Mouse (Mus musculus) intestine, postnatal 0 days (tissue): ENCODE results near the gene Mrps35. TPM values are rescaled to one million over a fixed set of nuclear protein-coding genes. Genes with fewer than 3 reads are reported as not detected.

Experiments used
- ATAC-seq: fragments of 200-750 bp; cut with Nextera tagmentation; 2 replicates; pipeline ENCODE4 v1.8.0; 2017; ENCODE audit warnings: mild to moderate bottlenecking, moderate TSS enrichment, moderate library complexity
- H3K27ac ChIP-seq: fragments of 300-500 bp; sonication (generic); 2 replicates; pipeline ENCODE4 v1.5.1; 2014; ENCODE audit warnings: mild to moderate bottlenecking, low read depth, low read length, moderate library complexity
- H3K27me3 ChIP-seq: fragments of 300-500 bp; sonication (generic); replicated peaks from 2 replicates; pipeline ENCODE4 v1.6.1; 2014; ENCODE audit warnings: low read length, mixed read lengths; ENCODE audit not compliant: control insufficient read depth, insufficient read depth
- H3K36me3 ChIP-seq: fragments of 300-500 bp; sonication (generic); 2 replicates; pipeline ENCODE4 v1.6.1; 2014; ENCODE audit warnings: mild to moderate bottlenecking, moderate library complexity; ENCODE audit not compliant: control insufficient read depth, insufficient read depth
- H3K4me1 ChIP-seq: fragments of 300-500 bp; sonication (generic); replicated peaks from 2 replicates; pipeline ENCODE4 v1.6.1; 2014; ENCODE audit warnings: antibody characterized with exemption, low read length, mixed read lengths; ENCODE audit not compliant: control insufficient read depth, insufficient read depth
- H3K4me2 ChIP-seq: fragments of 300-500 bp; sonication (generic); replicated peaks from 2 replicates; pipeline ENCODE4 v1.6.1; 2014; ENCODE audit warnings: low read depth, mild to moderate bottlenecking, moderate library complexity
- H3K4me3 ChIP-seq: fragments of 300-500 bp; sonication (generic); 2 replicates; pipeline ENCODE4 v1.5.1; 2014; ENCODE audit warnings: low read depth, low read length
- H3K9ac ChIP-seq: fragments of 300-500 bp; sonication (generic); 2 replicates; pipeline ENCODE4 v1.6.1; 2014; ENCODE audit warnings: mild to moderate bottlenecking, low read depth, low read length
- H3K9me3 ChIP-seq: fragments of 300-500 bp; sonication (generic); 2 replicates; pipeline ENCODE4 v1.6.1; 2016; ENCODE audit warnings: mixed run types; ENCODE audit not compliant: control insufficient read depth
- CTCF ChIP-seq: sonication (generic); IDR thresholded peaks from 2 replicates; pipeline ENCODE4 v1.5.1; 2016; ENCODE audit warnings: low read depth, mild to moderate bottlenecking, control low read depth, antibody characterized with exemption, moderate library complexity
- WGBS: fragments of 180-500 bp; shearing (Covaris S2); extraction: QIAGEN DNeasy Blood & Tissue Kit; methylation state at CpG from one replicate; pipeline ENCODE4 v1.1.7; 2014; 5-methylcytosine and 5-hydroxymethylcytosine counted together
- polyA plus RNA-seq: library from polyadenylated mRNA; unstranded; fragments of >200 nt; fragmentation: Nextera tagmentation; extraction: Ambion mirVana; gene quantifications from 2 replicates; pipeline ENCODE4 v1.2.1, GENCODE M21; 2015

The Mrps35 gene
- polyA plus RNA-seq, 1 experiment from 2014 or later: 97.3 TPM

- H3K9me3 ChIP-seq: no peaks in the 10 kb centered on the region
- ATAC-seq: no peak
- no peak overlapping the region for H3K4me3 ChIP-seq
- no peaks in the 10 kb centered on the region for H3K27me3 ChIP-seq
- H3K27ac ChIP-seq: no peak overlapping the region
- no peak overlapping the region for H3K4me2 ChIP-seq
- no peaks in the 10 kb centered on the region for H3K4me1 ChIP-seq
- no peak overlapping the region for H3K9ac ChIP-seq
- 84% methylated on average over 3 of the region's 3 CpGs for WGBS
- no peaks in the 10 kb centered on the region for H3K36me3 ChIP-seq
- no peak; the same call in 1 of the 2 replicates for TF ChIP-seq CTCF
Measured at GRCm38 (mm10) chr6:147088517-147088916, 46.0 kb downstream of the Mrps35 start.

- WGBS: 91% methylated on average over 5 of the region's 5 CpGs
- no peak for ATAC-seq
- H3K4me2 ChIP-seq: no peak overlapping the region; the same call in 1 of the 2 replicates
Measured at GRCm38 (mm10) chr6:147090191-147090590, 47.6 kb downstream of the Mrps35 start.

GRCm38 (mm10) chr6:147091136-147092120 is 48.9 kb downstream of the Mrps35 start, which contains the start of gene Klhl42:
Klhl42 (plus strand) TSS chr6:147091379.
- peak within 1 kb of the TSS; percentile 86 for H3K4me3 ChIP-seq
- no peaks in the 10 kb centered on the region for H3K9me3 ChIP-seq
- ATAC-seq: peak; percentile 91
- no peaks in the 10 kb centered on the region for H3K27me3 ChIP-seq
- no peak for TF ChIP-seq CTCF
- under 1% methylated on average over 99 of the region's 99 CpGs for WGBS
- peak within 1 kb of the TSS; percentile 75 for H3K27ac ChIP-seq
- H3K4me1 ChIP-seq: no peaks in the 10 kb centered on the region
- H3K4me2 ChIP-seq: peak within 1 kb of the TSS; percentile 99
- H3K36me3 ChIP-seq: no peaks in the 10 kb centered on the region; the same call in 1 of the 2 replicates
- peak within 1 kb of the TSS; percentile 83 for H3K9ac ChIP-seq

More at GRCm38 (mm10) chr6:147090191-147090590, 47.6 kb downstream of the Mrps35 start:
- no peaks in the 10 kb centered on the region for H3K4me1 ChIP-seq
- H3K9me3 ChIP-seq: no peaks in the 10 kb centered on the region
- H3K9ac ChIP-seq: no peak overlapping the region
- no peak overlapping the region for H3K4me3 ChIP-seq
- no peak overlapping the region for H3K27ac ChIP-seq
- H3K27me3 ChIP-seq: no peaks in the 10 kb centered on the region
- H3K36me3 ChIP-seq: no peaks in the 10 kb centered on the region
- no peak for TF ChIP-seq CTCF

- peak overlapping the region; percentile 75 for H3K27ac ChIP-seq
- no peaks in the 10 kb centered on the region for H3K27me3 ChIP-seq
- no peak for ATAC-seq
- no peaks in the 10 kb centered on the region; the same call in 1 of the 2 replicates for H3K36me3 ChIP-seq
- peak overlapping the region; percentile 83 for H3K9ac ChIP-seq
- peak overlapping the region; percentile 86 for H3K4me3 ChIP-seq
- WGBS: 2% methylated on average over 15 of the region's 15 CpGs
- no peaks in the 10 kb centered on the region for H3K4me1 ChIP-seq
- no peak for TF ChIP-seq CTCF
- H3K9me3 ChIP-seq: no peaks in the 10 kb centered on the region
- peak overlapping the region; percentile 99 for H3K4me2 ChIP-seq
Measured at GRCm38 (mm10) chr6:147092136-147092535, 49.6 kb downstream of the Mrps35 start.

GRCm38 (mm10) chr6:147094771-147095170 is 52.2 kb downstream of the Mrps35 start:
- no peak for ATAC-seq
- H3K27me3 ChIP-seq: no peaks in the 10 kb centered on the region
- no peak overlapping the region for H3K9ac ChIP-seq
- WGBS: 77% methylated on average over 7 of the region's 7 CpGs
- TF ChIP-seq CTCF: no peak
- H3K27ac ChIP-seq: no peak overlapping the region
- no peak overlapping the region for H3K4me3 ChIP-seq
- H3K4me2 ChIP-seq: no peak overlapping the region
- no peaks in the 10 kb centered on the region for H3K9me3 ChIP-seq
- H3K36me3 ChIP-seq: peaks cover 5% of the 10 kb centered on the region; the same call in 1 of the 2 replicates
- H3K4me1 ChIP-seq: no peaks in the 10 kb centered on the region

GRCm38 (mm10) chr6:147096109-147096508 is 53.5 kb downstream of the Mrps35 start:
- TF ChIP-seq CTCF: 0 out of 2 replicates have a peak, but pooled peaks have one; percentile 5
- ATAC-seq: no peak
- Histone ChIP-seq H3K36me3 (peaks cover 5% of the 10 kb centered on the region; the same call in 1 of the 2 replicates), H3K4me1 (no peaks in the 10 kb centered on the region), H3K4me3 (no peak overlapping the region), H3K9me3 (no peaks in the 10 kb centered on the region), H3K27me3 (no peaks in the 10 kb centered on the region), H3K9ac (no peak overlapping the region), H3K27ac (no peak overlapping the region), H3K4me2 (no peak overlapping the region)
- WGBS: 94% methylated on average over 4 of the region's 4 CpGs
